Mouse (Mus musculus) frontal cortex, postnatal 36 days (tissue): ENCODE results near the gene Kcnj2.

Source experiments
- DNase-seq, 2 experiments: peaks; one replicate each; pipeline ENCODE4 v3.0.0; 2022; ENCODE audit warnings: low spot score in 2 of 2

Kcnj2 gene

DNA sequence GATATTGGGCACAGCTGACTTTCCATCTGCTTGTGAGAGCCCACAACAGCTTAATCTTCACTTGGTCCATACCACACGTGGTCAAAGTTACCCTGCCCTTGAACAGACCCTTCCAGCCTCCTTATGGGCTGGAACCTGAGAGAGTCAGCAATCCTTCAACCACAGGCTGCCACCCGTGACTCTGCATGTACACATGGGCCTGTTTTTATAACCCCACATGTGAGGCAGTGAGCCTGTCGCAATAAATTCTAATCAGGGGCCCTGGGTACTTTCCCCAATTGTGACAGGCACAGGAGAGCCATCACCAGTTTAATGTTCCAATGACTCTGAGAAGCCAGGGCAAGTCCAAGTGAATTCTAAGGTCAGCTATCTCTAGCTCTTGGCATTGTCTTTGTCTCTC lies 22.8 kb downstream of the Kcnj2 start:
- no peak for DNase-seq

DNA sequence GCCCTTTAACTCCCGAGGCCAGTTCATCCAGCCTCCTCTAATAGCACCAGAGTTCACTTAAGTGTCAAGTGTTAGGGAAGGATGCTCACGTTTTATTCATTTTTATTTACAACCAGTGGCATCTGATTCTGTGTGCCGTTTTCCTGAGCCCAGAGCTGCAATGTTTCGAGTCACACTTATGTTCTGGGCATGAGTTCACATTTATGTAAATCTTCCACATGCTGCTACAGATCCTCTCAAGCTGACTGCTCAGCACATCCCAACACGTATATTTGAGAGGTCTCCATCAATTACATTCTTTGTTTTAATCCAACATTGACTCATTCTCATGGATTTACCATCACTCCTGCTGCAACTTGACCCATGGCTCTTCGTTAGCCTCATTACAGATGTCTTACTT lies 25.2 kb downstream of the Kcnj2 start:
- DNase-seq, result no peak

DNA sequence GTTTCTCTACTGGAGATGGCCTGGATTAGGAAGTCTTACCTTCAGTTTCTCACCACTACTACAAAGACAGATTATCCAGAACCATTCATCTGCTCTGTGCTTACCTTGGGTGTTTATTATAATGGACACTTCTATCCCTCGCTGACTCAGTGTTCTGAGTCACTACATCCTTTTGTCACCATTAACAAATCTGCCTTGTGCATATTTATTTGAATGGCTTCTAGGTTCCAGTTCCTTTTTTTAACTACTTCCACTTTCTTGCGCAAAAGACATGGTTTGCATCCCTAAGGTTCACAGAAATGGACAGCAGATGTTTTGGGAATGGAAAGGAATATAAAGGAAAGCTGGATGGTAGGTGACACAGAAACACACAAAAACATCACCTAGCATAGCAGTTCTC lies 27.0 kb downstream of the Kcnj2 start:
- no peak for DNase-seq

- no peak for DNase-seq
Measured at GRCm38 (mm10) chr11:111096612-111097011, 30.6 kb downstream of the Kcnj2 start.

GRCm38 (mm10) chr11:111100131-111100530 lies 34.2 kb downstream of the Kcnj2 start:
- no peak for DNase-seq

DNA sequence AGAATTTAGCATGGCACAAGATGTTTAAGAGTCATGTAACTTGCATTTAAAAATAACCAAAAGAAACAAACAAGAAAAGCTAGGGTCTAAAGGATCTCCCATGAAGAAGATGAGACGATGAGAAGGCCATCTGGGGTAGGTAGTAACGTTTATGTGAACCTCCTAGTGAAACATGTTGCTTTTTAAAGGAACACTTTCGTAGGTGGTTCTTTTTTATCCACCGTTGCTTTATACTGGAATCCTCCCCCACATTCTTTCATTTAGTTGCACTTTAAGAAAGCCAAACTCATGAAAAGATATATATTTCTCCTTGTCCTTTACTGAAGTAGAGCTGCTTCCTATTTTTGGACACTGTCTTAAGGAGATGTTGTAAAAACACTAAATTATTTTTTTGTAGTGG lies 34.7 kb downstream of the Kcnj2 start:
- DNase-seq, result peak in 1 of 2 experiments; percentile 36

- no peak for DNase-seq
Measured at GRCm38 (mm10) chr11:111101620-111102176, 35.7 kb downstream of the Kcnj2 start.

- DNase-seq, result peak in 1 of 2 experiments; percentile 58
Measured at GRCm38 (mm10) chr11:111104422-111104821, 38.5 kb downstream of the Kcnj2 start.

GRCm38 (mm10) chr11:111108130-111108529 lies 42.2 kb downstream of the Kcnj2 start:
- no peak for DNase-seq

DNA sequence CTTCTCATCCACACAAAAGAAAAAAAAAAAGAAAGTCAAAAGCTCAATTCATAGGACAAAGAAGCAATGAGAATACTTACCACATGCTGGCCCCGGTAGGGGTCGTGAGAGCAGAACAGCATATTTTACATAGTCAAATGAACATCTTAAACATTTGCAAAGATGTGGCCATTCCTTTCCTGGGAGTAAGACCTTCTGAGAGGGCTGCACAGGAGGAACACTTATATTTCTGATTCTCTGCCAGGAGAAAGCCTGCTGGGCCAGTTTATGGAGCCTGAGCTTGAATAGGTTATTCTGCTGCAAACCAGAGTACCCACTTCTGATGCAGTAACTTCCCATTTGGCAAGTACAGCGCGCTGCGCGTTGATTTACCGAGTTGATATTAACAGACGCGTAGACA lies 55.5 kb downstream of the Kcnj2 start:
- no peak for DNase-seq

DNA sequence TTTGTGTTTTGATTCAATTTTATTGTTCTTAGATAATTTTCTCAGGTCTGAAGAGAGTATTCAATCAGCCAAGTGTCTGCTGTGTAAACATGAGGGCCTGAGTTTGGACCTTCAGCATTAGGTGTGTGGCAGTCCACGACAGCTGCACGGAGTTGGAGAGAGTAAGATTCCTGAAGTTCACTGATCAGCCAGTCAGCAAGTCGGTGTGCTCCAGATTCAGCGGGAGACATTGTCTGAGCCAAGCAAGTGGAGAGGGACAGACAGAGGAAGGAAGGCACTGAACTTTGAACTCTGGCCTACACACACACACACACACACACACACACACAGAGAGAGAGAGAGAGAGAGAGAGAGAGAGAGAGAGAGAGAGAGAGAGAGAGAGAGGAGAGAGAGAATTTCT lies 57.4 kb downstream of the Kcnj2 start:
- DNase-seq, result no peak

DNA sequence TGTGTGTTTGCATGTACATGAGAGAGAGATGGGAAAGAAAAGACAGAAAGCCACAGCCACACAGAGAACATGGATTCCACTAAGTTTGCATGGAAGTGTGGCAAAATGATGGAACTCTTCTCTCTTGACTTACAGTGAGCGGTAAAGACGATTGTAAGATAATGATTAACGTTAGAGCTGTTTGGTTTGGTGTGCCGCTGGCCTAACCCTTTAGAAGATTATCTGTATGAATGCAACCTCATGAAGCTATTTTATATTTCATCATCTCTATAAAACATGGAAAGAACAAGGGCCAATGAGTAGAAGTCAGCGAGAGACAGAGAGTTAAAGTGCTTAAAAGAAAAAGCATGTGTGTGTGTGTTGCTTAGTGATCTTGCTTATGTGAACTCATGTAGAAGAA lies 60.0 kb downstream of the Kcnj2 start:
- DNase-seq, result no peak
